Mouse (Mus musculus): ENCODE data around the gene Vamp5.

Vamp5 gene

GRCm38 (mm10) chr6:72364009-72364408 lies 16.3 kb downstream of the Vamp5 start:
- DNase-seq: no peak

GRCm38 (mm10) chr6:72362132-72363028 lies 17.9 kb downstream of the Vamp5 start:
- DNase-seq: peak; percentile 97

GRCm38 (mm10) chr6:72361121-72361551 lies 19.1 kb downstream of the Vamp5 start:
- DNase-seq: peak in 1 of 2 experiments; percentile 39

- DNase-seq: peak in 1 of 2 experiments; percentile 35
Measured at GRCm38 (mm10) chr6:72360599-72360935, 19.7 kb downstream of the Vamp5 start.

GRCm38 (mm10) chr6:72359891-72360598 lies 20.2 kb downstream of the Vamp5 start:
- no peak for DNase-seq

- DNase-seq: no peak
Measured at GRCm38 (mm10) chr6:72359343-72359742, 20.9 kb downstream of the Vamp5 start.

- no peak for DNase-seq
Measured at GRCm38 (mm10) chr6:72358086-72358764, 22.0 kb downstream of the Vamp5 start.

- peak in 1 of 2 experiments; percentile 30 for DNase-seq
Measured at GRCm38 (mm10) chr6:72357164-72358079, 22.8 kb downstream of the Vamp5 start.

- no peak for DNase-seq
Measured at GRCm38 (mm10) chr6:72356001-72356532, 24.2 kb downstream of the Vamp5 start.

GRCm38 (mm10) chr6:72355066-72355911 lies 25.0 kb downstream of the Vamp5 start, which contains the start of gene Tmem150a:
Gene Tmem150a, plus strand, starts transcription at chr6:72355447.
- DNase-seq: peak; percentile 90 to 94

GRCm38 (mm10) chr6:72354025-72354424 lies 26.2 kb downstream of the Vamp5 start:
- DNase-seq: no peak

- DNase-seq: peak in 1 of 2 experiments; percentile 63
Measured at GRCm38 (mm10) chr6:72352636-72353405, 27.4 kb downstream of the Vamp5 start.

GRCm38 (mm10) chr6:72350214-72350613 lies 30.1 kb downstream of the Vamp5 start:
- no peak for DNase-seq

GRCm38 (mm10) chr6:72348411-72348810 lies 31.9 kb downstream of the Vamp5 start:
- DNase-seq: no peak

GRCm38 (mm10) chr6:72347166-72347941 lies 32.9 kb downstream of the Vamp5 start, which contains the start of gene 0610030E20Rik:
Gene 0610030E20Rik, plus strand, starts transcription at chr6:72347317.
- peak; percentile 81 to 82 for DNase-seq

GRCm38 (mm10) chr6:72346261-72346660 lies 34.0 kb downstream of the Vamp5 start:
- no peak for DNase-seq

- DNase-seq: no peak
Measured at GRCm38 (mm10) chr6:72345633-72346032, 34.6 kb downstream of the Vamp5 start.

- peak; percentile 94 for DNase-seq
Measured at GRCm38 (mm10) chr6:72345074-72345567, 35.1 kb downstream of the Vamp5 start, which contains the start of gene Usp39. Gene Usp39, minus strand, starts transcription at chr6:72345184.
